Mouse (Mus musculus): Measurements from ENCODE around the gene Rcsd1.

Rcsd1 gene

GRCm38 (mm10) chr1:165662426-165663192, 46.9 kb downstream of the Rcsd1 start:
- DNase-seq (ENCODE audit: low spot score in 2 of 2) = no peak

GRCm38 (mm10) chr1:165661725-165662124, 47.8 kb downstream of the Rcsd1 start:
- DNase-seq (ENCODE audit: low spot score in 2 of 2) = no peak

- no peak for DNase-seq (ENCODE audit: low spot score in 2 of 2)
These were observed 48.4 kb downstream of the Rcsd1 start for GRCm38 (mm10) chr1:165661191-165661590.

GRCm38 (mm10) chr1:165660774-165661173, 48.8 kb downstream of the Rcsd1 start:
- DNase-seq (ENCODE audit: low spot score in 2 of 2) = peak in 1 of 2 experiments; percentile 70

- DNase-seq (ENCODE audit: low spot score in 2 of 2) = peak in 1 of 2 experiments; percentile 75
These were observed 51.0 kb downstream of the Rcsd1 start for GRCm38 (mm10) chr1:165658602-165659001.

- DNase-seq (ENCODE audit: low spot score in 2 of 2) = no peak
These were observed 54.1 kb downstream of the Rcsd1 start for GRCm38 (mm10) chr1:165655482-165655881.

GRCm38 (mm10) chr1:165655022-165655421, 54.5 kb downstream of the Rcsd1 start:
- DNase-seq (ENCODE audit: low spot score in 2 of 2) = no peak

GRCm38 (mm10) chr1:165653126-165653885, 56.3 kb downstream of the Rcsd1 start:
- no peak for DNase-seq (ENCODE audit: low spot score in 2 of 2)

GRCm38 (mm10) chr1:165652507-165652906, 57.0 kb downstream of the Rcsd1 start:
- no peak for DNase-seq (ENCODE audit: low spot score in 2 of 2)

GRCm38 (mm10) chr1:165651158-165651557, 58.4 kb downstream of the Rcsd1 start:
- no peak for DNase-seq (ENCODE audit: low spot score in 2 of 2)

- DNase-seq (ENCODE audit: low spot score in 2 of 2) = no peak
These were observed 64.5 kb downstream of the Rcsd1 start for GRCm38 (mm10) chr1:165645102-165645501.

- DNase-seq (ENCODE audit: low spot score in 2 of 2) = no peak
These were observed 65.8 kb downstream of the Rcsd1 start for GRCm38 (mm10) chr1:165643735-165644134.

GRCm38 (mm10) chr1:165642780-165643311, 66.7 kb downstream of the Rcsd1 start:
- DNase-seq (ENCODE audit: low spot score in 2 of 2) = peak in 1 of 2 experiments; percentile 41

- peak; percentile 87 to 93 for DNase-seq (ENCODE audit: low spot score in 2 of 2)
These were observed 67.5 kb downstream of the Rcsd1 start for GRCm38 (mm10) chr1:165641786-165642771.

- peak; percentile 48 to 77 for DNase-seq (ENCODE audit: low spot score in 2 of 2)
These were observed 68.2 kb downstream of the Rcsd1 start for GRCm38 (mm10) chr1:165641271-165641771.

GRCm38 (mm10) chr1:165636289-165636688, 73.3 kb downstream of the Rcsd1 start:
- DNase-seq (ENCODE audit: low spot score in 2 of 2) = no peak

- no peak for DNase-seq (ENCODE audit: low spot score in 2 of 2)
These were observed 74.3 kb downstream of the Rcsd1 start for GRCm38 (mm10) chr1:165635055-165635897.

GRCm38 (mm10) chr1:165634151-165634884, 75.2 kb downstream of the Rcsd1 start, which contains the start of gene Mpzl1:
Mpzl1 (minus strand) TSS chr1:165634538.
- DNase-seq (ENCODE audit: low spot score in 2 of 2) = peak; percentile 96 to 99

- DNase-seq (ENCODE audit: low spot score in 2 of 2) = no peak
These were observed 76.2 kb downstream of the Rcsd1 start for GRCm38 (mm10) chr1:165633345-165633744.

All from cerebellum, postnatal 4 days (tissue).